Mouse (Mus musculus): ENCODE results near the gene Vim. TPM values are rescaled to one million over a fixed set of nuclear protein-coding genes. Genes with fewer than 3 reads are reported as not detected.
"Not testable (repeated sequence)": the region's sequence is repeated elsewhere in the genome, so short reads cannot be mapped to it uniquely, and the experiment has no call there.

Gene Vim
- polyA plus RNA-seq, 1 experiment: 3.2 TPM

DNA sequence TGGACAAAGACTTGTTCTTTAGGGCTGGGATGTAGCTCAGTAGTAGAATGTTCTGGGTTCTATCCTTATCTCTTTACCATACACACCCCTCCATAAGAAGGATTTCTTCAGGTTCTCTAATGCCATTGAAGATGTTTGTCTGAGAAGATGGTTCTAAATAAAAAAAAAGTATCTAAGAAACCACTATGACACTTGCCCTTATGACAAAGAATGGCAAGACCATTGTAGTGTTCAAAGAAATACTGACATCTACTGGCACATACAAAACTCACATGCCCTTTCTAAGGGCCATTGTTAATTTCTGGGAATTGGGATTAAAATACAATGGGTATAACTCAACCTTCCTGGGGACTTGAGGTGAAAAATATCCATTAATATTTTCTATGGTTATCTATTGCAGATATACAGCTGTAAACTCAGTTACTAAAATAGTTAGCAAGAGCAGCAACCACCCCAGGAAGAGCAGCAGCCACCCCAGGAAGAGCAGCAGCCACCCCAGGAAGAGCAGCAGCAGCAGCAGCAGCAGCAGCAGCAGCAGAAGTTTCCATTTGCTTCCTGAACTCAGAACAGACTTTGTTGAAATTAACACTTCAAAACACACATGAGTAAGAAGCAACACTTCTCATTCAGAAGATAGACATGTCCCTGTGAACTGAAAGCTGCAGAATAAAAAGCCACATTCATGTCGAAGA lies 23.4 kb downstream of the Vim start:
- H3K36me3 ChIP-seq (ENCODE audit: control insufficient read depth): no peaks in the 10 kb centered on the region; the same call in 1 of the 2 replicates
- TF ChIP-seq GATA1 (IDR thresholded peaks at IDR 0.05; ENCODE audit: low read length) (no peak), TAL1 (IDR thresholded peaks at IDR 0.05; ENCODE audit: low read length) (no peak)
- H3K4me1 ChIP-seq (ENCODE audit: control insufficient read depth): peaks cover 8% of the 10 kb centered on the region
- no peak overlapping the region for H3K4me3 ChIP-seq (replicated peaks)
- no peaks in the 10 kb centered on the region for H3K27me3 ChIP-seq (ENCODE audit: control insufficient read depth)
- H3K9me3 ChIP-seq (ENCODE audit: control insufficient read depth, low read length): no peaks in the 10 kb centered on the region

GRCm38 (mm10) chr2:13598166-13598565 lies 24.4 kb downstream of the Vim start:
- Histone ChIP-seq H3K36me3 (ENCODE audit: control insufficient read depth) (no peaks in the 10 kb centered on the region; the same call in 1 of the 2 replicates), H3K9me3 (ENCODE audit: control insufficient read depth, low read length) (no peaks in the 10 kb centered on the region), H3K27me3 (ENCODE audit: control insufficient read depth) (no peaks in the 10 kb centered on the region), H3K4me1 (ENCODE audit: control insufficient read depth) (peaks cover 18% of the 10 kb centered on the region), H3K4me3 (replicated peaks) (no peak overlapping the region)
- TF ChIP-seq GATA1 (IDR thresholded peaks at IDR 0.05; ENCODE audit: low read length): no peak
- no peak for TF ChIP-seq TAL1 (IDR thresholded peaks at IDR 0.05; ENCODE audit: low read length)

- Histone ChIP-seq H3K9me3 (ENCODE audit: control insufficient read depth, low read length) (no peaks in the 10 kb centered on the region), H3K27me3 (ENCODE audit: control insufficient read depth) (no peaks in the 10 kb centered on the region), H3K4me3 (replicated peaks) (no peak overlapping the region), H3K36me3 (ENCODE audit: control insufficient read depth) (no peaks in the 10 kb centered on the region; the same call in 1 of the 2 replicates), H3K4me1 (ENCODE audit: control insufficient read depth) (peaks cover 43% of the 10 kb centered on the region)
- TF ChIP-seq GATA1 (IDR thresholded peaks at IDR 0.05; ENCODE audit: low read length) (no peak), TAL1 (IDR thresholded peaks at IDR 0.05; ENCODE audit: low read length) (no peak)
These were observed 29.4 kb downstream of the Vim start for GRCm38 (mm10) chr2:13603093-13603492.

DNA sequence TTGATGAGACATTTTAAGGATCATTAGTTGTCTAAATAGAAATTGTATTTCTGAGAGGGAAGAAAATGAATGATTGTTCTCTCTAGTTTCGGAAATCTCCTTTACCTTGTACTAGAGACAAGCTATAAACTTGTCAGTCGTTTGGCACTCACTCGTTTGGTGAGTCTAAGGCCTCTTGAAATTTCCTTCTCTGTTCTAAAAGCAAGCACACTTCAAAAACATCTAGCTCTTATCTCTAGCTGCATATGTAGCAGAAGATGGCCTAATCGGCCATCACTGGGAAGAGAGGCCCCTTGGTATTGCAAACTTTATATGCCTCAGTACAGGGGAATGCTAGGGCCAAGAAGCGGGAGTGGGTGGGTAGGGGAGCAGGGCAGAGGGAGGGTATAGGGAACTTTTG lies 29.9 kb downstream of the Vim start:
- H3K27me3 ChIP-seq (ENCODE audit: control insufficient read depth); H3K36me3 ChIP-seq (ENCODE audit: control insufficient read depth); H3K9me3 ChIP-seq (ENCODE audit: control insufficient read depth, low read length): not testable (repeated sequence)
- Histone ChIP-seq H3K4me3 (replicated peaks) (peak overlapping the region; percentile 30), H3K4me1 (ENCODE audit: control insufficient read depth) (peaks cover 43% of the 10 kb centered on the region)

GRCm38 (mm10) chr2:13630136-13630832 lies 56.6 kb downstream of the Vim start:
- Histone ChIP-seq H3K9me3 (ENCODE audit: control insufficient read depth, low read length) (no peaks in the 10 kb centered on the region), H3K36me3 (ENCODE audit: control insufficient read depth) (no peaks in the 10 kb centered on the region), H3K4me1 (ENCODE audit: control insufficient read depth) (no peaks in the 10 kb centered on the region), H3K4me3 (replicated peaks) (no peak overlapping the region), H3K27me3 (ENCODE audit: control insufficient read depth) (no peaks in the 10 kb centered on the region)
- TF ChIP-seq GATA1 (IDR thresholded peaks at IDR 0.05; ENCODE audit: low read length) (no peak), TAL1 (IDR thresholded peaks at IDR 0.05; ENCODE audit: low read length) (no peak)

Other genes starting within 250 kb of the Vim start
- not detected in 2 replicates for gene Cubn, start 82.1 kb upstream of the Vim start, polyA plus RNA-seq (2012)
- 0.05 and 0.15 TPM in 2 replicates for gene Trdmt1, start 29.3 kb upstream of the Vim start, polyA plus RNA-seq (2012)
- not detected in 2 replicates for gene St8sia6, start 220.1 kb downstream of the Vim start, polyA plus RNA-seq (2012)